Mouse (Mus musculus) testis, adult 2 months (tissue): ENCODE data around the gene Krt18. TPM values are rescaled to one million over a fixed set of nuclear protein-coding genes. Genes with fewer than 3 reads are reported as not detected.
"Not testable (repeated sequence)": the region's sequence is repeated elsewhere in the genome, so short reads cannot be mapped to it uniquely, and the experiment has no call there.

Experiments
- H3K27ac ChIP-seq: fragments of 200-500 bp; 2 replicates; pipeline ENCODE4 v1.5.1; 2012; ENCODE audit warnings: low read depth, low read length; ENCODE audit not compliant: control insufficient read depth, insufficient read depth
- H3K27me3 ChIP-seq: fragments of 200-500 bp; 2 replicates; pipeline ENCODE4 v1.6.1; 2012; ENCODE audit warnings: mild to moderate bottlenecking, low read length, moderate library complexity; ENCODE audit not compliant: control insufficient read depth, insufficient read depth
- H3K36me3 ChIP-seq: fragments of 200-500 bp; 2 replicates; pipeline ENCODE4 v1.6.1; 2012; ENCODE audit warnings: mild to moderate bottlenecking, low read length; ENCODE audit not compliant: control insufficient read depth, insufficient read depth
- H3K4me1 ChIP-seq: fragments of 200-500 bp; 2 replicates; pipeline ENCODE4 v1.6.1; 2012; ENCODE audit warnings: low read length; ENCODE audit not compliant: control insufficient read depth, insufficient read depth
- H3K4me3 ChIP-seq: fragments of 200-500 bp; 2 replicates; pipeline ENCODE4 v1.5.1; 2012; ENCODE audit warnings: low read depth, mild to moderate bottlenecking, low read length, moderate library complexity, mixed read lengths; ENCODE audit not compliant: control insufficient read depth
- CTCF ChIP-seq: fragments of 200-500 bp; IDR thresholded peaks from 2 replicates; pipeline ENCODE4 v1.5.1; 2012; ENCODE audit warnings: low read depth, mild to moderate bottlenecking, inconsistent platforms, low read length, moderate library complexity; ENCODE audit not compliant: control insufficient read depth, insufficient read depth, insufficient replicate concordance
- POLR2A ChIP-seq: fragments of 200-500 bp; IDR thresholded peaks from 2 replicates; pipeline ENCODE4 v1.6.1; 2012; ENCODE audit warnings: low read depth, mild to moderate bottlenecking, inconsistent platforms, low read length, moderate library complexity; ENCODE audit not compliant: control insufficient read depth
- polyA plus RNA-seq: library from polyadenylated mRNA; depleted of rRNA; stranded (reverse); fragments of >200 nt; gene quantifications from 2 replicates; pipeline ENCODE4 v1.2.3, GENCODE M21; 2012

The Krt18 gene
- polyA plus RNA-seq, 1 experiment = 0.52 TPM

DNA sequence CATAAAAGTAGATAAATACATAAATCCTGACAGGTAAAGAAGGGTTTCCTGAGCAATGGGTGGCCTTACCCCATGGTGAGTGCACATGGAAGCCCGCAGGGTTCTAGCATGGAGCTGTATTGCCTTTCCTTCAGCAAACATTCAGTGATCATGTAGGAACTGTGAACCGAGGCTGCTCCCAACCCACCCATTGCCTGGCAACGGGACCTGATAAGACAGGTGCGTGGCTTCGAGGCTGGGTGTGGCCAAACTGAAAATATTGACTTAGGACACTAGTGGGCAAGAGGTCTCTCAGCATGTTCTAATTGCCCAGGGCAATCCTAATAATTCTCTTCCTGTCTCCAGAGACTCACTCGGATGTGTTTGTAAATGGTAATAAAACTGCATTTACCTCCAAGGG is 33.6 kb upstream of the Krt18 start:
- Histone ChIP-seq H3K36me3 (no peaks in the 10 kb centered on the region), H3K4me3 (no peak overlapping the region), H3K27me3 (no peaks in the 10 kb centered on the region), H3K27ac (no peak overlapping the region), H3K4me1 (no peaks in the 10 kb centered on the region)
- TF ChIP-seq POLR2A = no peak
- no peak for TF ChIP-seq CTCF

DNA sequence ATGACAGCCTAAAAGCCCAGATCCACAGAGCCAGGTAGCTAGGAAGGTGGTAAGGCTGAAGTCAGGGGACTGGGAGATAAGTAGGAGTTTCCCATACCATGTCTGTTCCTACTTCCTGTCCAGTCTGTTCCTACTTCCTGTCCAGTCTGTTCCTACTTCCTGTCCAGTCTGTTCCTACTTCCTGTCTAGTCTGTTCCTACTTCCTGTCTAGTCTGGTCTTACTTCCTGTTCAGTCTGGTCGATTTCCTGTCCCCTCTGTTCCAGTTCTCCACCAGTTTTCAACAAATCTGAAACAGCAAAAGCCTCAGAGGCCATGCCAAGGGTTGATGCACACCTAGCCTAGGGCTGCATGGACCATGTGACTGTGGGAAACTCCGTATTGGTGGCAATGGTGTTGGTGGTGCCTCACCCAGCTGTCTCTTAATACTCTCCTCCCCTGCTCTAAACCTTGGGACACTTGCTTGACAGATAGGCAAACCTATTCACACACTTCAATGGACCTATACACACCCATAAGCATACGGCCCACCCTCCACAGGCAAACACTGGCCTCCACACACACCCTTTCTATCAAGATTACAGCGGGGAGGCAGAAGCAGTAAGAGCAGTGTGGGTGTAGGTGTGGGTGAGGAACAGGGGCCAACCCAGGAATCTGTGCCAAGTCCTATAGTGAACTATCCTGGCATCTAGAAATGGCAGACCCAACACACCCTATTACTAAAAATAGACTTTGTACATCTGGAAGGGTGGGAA is 32.3 kb upstream of the Krt18 start:
- H3K27ac ChIP-seq = no peak overlapping the region; the same call in 1 of the 2 replicates

DNA sequence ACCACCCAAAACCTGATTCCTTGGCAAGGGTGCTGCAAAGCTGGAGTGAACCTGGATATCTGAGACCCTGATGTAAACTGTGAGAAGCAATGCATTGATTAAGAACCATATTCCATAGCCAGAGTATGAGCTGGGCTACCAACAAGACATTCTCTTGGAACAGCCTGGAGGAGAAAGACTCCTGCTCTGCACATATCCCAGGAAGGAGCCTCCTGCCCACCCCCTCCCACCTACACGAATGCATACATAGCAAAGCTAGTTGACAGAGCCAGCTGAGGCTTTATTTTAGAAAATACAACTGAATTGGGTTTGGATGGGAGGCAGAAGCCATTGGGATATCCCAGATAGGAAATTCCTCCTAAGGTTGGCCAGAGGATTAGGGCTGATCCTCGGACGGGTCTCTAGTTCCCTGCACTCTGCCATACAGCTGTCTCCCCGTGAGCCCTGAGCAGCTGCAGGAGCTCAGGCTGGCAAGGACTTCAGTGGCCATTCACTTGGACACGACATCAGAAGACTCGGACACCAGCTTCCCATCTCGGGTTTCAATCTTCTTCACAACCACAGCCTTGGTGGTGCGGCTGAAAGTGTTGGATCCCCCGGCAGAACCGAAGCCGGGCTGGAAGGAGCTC is 31.4 kb upstream of the Krt18 start:
- not testable (repeated sequence) for H3K36me3 ChIP-seq, H3K4me1 ChIP-seq, H3K27me3 ChIP-seq, H3K27ac ChIP-seq, H3K4me3 ChIP-seq

More for the DNA sequence above, 32.3 kb upstream of the Krt18 start:
- Histone ChIP-seq H3K4me1 (no peaks in the 10 kb centered on the region), H3K4me3 (peak overlapping the region; percentile 86), H3K27me3 (no peaks in the 10 kb centered on the region), H3K36me3 (no peaks in the 10 kb centered on the region)
- TF ChIP-seq POLR2A = no peak
- TF ChIP-seq CTCF = no peak

DNA sequence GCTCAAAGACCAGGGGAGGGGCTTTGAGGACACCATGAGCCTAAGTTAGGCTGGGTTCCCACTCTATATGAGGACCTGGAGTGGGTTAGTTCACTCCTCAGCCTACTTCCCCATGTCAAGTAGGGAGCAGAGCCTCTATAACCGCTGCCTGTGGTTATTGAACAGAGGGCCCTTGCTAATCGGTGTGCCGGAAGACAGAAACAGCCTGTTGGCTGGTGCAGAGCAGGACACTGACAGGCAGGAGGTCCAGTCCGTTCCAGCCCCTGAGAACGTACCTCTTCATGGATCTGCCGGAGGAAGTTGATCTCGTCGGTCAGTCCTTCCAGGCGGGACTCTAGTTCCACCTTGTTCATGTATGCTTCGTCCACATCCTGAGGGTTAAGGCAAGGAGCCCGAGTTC is 28.8 kb upstream of the Krt18 start:
- no peak for TF ChIP-seq POLR2A
- TF ChIP-seq CTCF = no peak
- Histone ChIP-seq H3K27me3 (no peaks in the 10 kb centered on the region), H3K36me3 (no peaks in the 10 kb centered on the region), H3K4me1 (peaks cover 7% of the 10 kb centered on the region), H3K27ac (no peak overlapping the region), H3K4me3 (no peak overlapping the region)

DNA sequence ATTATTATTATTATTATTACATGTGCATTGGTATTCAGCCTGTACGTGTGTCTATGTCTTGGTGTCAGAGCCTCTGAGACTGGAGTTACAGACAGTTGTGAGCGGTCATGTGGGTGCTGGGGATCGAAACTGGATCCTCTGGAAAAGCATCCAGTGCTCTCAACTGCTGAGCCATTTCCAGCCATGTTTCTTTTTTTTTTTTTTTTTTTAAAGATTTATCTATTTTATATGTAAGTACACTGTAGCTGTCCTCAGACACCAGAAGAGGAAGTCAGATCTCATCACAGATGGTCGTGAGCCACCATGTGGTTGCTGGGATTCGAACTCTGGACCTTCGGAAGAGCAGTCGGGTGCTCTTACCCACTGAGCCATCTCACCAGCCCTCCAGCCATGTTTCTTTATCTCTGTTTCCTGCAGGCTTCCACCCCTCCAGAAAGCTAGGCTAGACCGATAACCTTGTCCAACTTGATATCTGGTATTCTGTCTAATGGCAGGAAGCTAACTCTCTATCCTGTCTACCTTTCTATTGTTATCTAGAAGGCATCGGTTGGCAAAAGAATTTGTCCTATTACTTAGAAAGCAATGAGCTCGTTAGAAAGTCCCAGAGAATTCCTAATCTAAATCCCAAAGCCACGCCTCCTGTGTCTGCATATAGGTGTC is 28.2 kb upstream of the Krt18 start:
- Histone ChIP-seq H3K4me1 (peaks cover 7% of the 10 kb centered on the region), H3K27me3 (no peaks in the 10 kb centered on the region), H3K36me3 (no peaks in the 10 kb centered on the region), H3K27ac (no peak overlapping the region), H3K4me3 (no peak overlapping the region)
- TF ChIP-seq CTCF = no peak
- no peak for TF ChIP-seq POLR2A

DNA sequence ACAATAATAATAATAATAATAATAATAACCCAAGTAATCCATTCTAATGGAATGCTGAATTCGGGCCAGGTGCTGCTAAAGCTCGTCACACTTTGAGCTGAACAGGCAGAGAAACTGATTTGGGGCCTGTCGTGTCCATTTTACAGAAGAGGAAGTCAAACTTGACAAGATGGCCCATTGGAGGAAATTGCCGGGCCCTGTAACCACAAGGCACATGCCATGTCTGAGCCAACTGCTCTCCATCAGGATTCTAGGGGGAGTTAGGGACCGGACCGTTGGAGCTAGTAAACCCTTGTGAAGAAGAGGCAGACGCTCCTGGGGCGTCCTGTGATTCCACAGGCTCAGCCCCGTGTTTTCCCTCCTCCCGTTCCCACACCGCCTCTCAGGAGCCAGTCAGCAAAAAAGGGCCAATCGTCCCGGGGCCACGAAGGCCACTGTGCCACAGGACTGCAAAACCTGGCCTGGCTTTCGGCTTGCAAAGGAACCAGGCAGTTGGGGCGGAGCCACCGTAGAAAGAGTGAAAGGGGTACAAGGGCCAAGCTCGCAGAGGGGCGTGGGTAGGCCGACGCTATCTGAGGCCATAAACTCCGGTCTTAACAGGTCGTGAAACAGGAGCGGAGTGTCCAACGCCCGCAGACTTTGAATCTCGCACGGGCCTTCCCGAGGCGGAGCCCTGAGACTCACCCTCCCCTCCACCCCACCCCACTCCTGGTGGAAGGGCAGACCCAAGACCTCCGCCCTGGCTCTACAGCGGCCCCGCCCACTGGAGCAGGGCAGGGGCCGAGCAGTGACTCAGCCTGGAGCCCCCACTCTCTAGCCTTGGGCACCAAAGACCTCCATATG is 25.1 kb upstream of the Krt18 start:
- peak overlapping the region; percentile 64 for H3K4me3 ChIP-seq
- no peaks in the 10 kb centered on the region for H3K36me3 ChIP-seq
- no peaks in the 10 kb centered on the region for H3K27me3 ChIP-seq
- TF ChIP-seq POLR2A = no peak
- no peak for TF ChIP-seq CTCF
- H3K4me1 ChIP-seq = peaks cover 7% of the 10 kb centered on the region
- no peak overlapping the region; the same call in 1 of the 2 replicates for H3K27ac ChIP-seq

DNA sequence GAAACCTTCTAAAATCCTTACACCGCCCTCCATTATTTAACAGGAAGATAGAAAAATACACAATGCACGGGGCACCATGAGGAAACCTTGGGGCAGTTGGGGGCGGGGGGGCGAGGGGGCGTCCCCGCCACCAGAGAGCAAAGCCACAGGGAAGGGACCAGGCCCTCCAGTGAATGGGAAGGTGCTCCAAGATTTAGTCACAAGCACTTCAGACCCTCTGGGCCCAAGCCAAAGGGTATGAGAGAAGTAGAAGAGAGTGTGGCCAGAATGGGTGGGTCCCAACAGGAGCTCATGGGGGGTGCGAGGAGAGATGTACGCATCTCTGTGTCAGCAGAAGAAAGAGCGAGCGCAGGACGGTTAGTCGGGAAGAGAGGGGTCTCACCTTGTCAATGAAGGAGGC is 24.5 kb upstream of the Krt18 start:
- H3K27me3 ChIP-seq = no peaks in the 10 kb centered on the region
- no peaks in the 10 kb centered on the region for H3K36me3 ChIP-seq
- no peak overlapping the region for H3K27ac ChIP-seq
- H3K4me1 ChIP-seq = peaks cover 7% of the 10 kb centered on the region
- TF ChIP-seq CTCF (no peak), POLR2A (no peak)
- H3K4me3 ChIP-seq = peak overlapping the region; percentile 64
